ENCODE assay signal across 7 mouse cellular contexts in genomic region chr7:30588676-30589434, GRCm38 (mm10). TPM values are rescaled to one million over a fixed set of nuclear protein-coding genes. Genes with fewer than 3 reads are reported as not detected.
DNase-seq lines count a peak whose midpoint lies in the region; ATAC-seq lines count a peak whose summit lies in the region.

TSS of gene Kmt2b (minus strand) at chr7:30588726.

- peak within 1 kb of the TSS; percentile 99 for H3K4me3 ChIP-seq in embryonic facial prominence, embryonic 12.5 days
- H3K4me3 ChIP-seq in limb, embryonic 11.5 days (ENCODE audit: low read depth, low read length) = peak within 1 kb of the TSS; percentile 84
- peak within 1 kb of the TSS; percentile 95 for H3K4me3 ChIP-seq in midbrain, embryonic 14.5 days (replicated peaks; ENCODE audit: low read depth, low read length)

- H3K36me3 ChIP-seq in embryonic facial prominence, embryonic 12.5 days = peaks cover 28% of the 10 kb centered on the region
- H3K36me3 ChIP-seq in limb, embryonic 11.5 days (ENCODE audit: control insufficient read depth, insufficient read depth, low read length) = peaks cover 17% of the 10 kb centered on the region
- H3K36me3 ChIP-seq in midbrain, embryonic 14.5 days (ENCODE audit: control insufficient read depth, insufficient read depth, low read length) = peaks cover 29% of the 10 kb centered on the region

- H3K9ac ChIP-seq in embryonic facial prominence, embryonic 12.5 days = peak within 1 kb of the TSS; percentile 99
- H3K9ac ChIP-seq in limb, embryonic 11.5 days (ENCODE audit: low read length) = peak within 1 kb of the TSS; percentile 92
- H3K9ac ChIP-seq in midbrain, embryonic 14.5 days (replicated peaks; ENCODE audit: low read length) = peak within 1 kb of the TSS; percentile 97

- peak; percentile 96 for DNase-seq in adrenal gland, postnatal 25 days
- DNase-seq in heart, adult 11 months = peak; percentile 100
- DNase-seq in kidney, adult 18-20 months = peak; percentile 95
- peak; percentile 97 for DNase-seq in limb, embryonic 11.5 days (ENCODE audit: low spot score)
- DNase-seq in midbrain, embryonic 14.5 days = peak; percentile 97
- DNase-seq in spleen, adult 18-20 months = peak; percentile 89 to 95

- H3K27me3 ChIP-seq in embryonic facial prominence, embryonic 12.5 days = no peaks in the 10 kb centered on the region
- no peaks in the 10 kb centered on the region for H3K27me3 ChIP-seq in limb, embryonic 11.5 days (ENCODE audit: control insufficient read depth, insufficient read depth, low read length)
- no peaks in the 10 kb centered on the region for H3K27me3 ChIP-seq in midbrain, embryonic 14.5 days (ENCODE audit: control insufficient read depth, insufficient read depth, low read length)

- ATAC-seq in embryonic facial prominence, embryonic 12.5 days (ENCODE audit: insufficient number of reproducible peaks, insufficient read depth, low FRiP score, low TSS enrichment) = peak; percentile 97
- ATAC-seq in limb, embryonic 11.5 days (ENCODE audit: insufficient number of reproducible peaks, low FRiP score, low TSS enrichment, low read depth) = peak; percentile 95
- ATAC-seq in midbrain, embryonic 14.5 days (ENCODE audit: low FRiP score, low TSS enrichment) = peak; percentile 95

- no peaks in the 10 kb centered on the region for H3K9me3 ChIP-seq in embryonic facial prominence, embryonic 12.5 days
- H3K9me3 ChIP-seq in limb, embryonic 11.5 days (ENCODE audit: control insufficient read depth, low read length) = no peaks in the 10 kb centered on the region
- no peaks in the 10 kb centered on the region for H3K9me3 ChIP-seq in midbrain, embryonic 14.5 days (ENCODE audit: control insufficient read depth, low read length)

- H3K27ac ChIP-seq in embryonic facial prominence, embryonic 12.5 days = peak within 1 kb of the TSS; percentile 93
- peak within 1 kb of the TSS; percentile 91 for H3K27ac ChIP-seq in limb, embryonic 11.5 days (replicated peaks; ENCODE audit: low read depth, low read length)
- H3K27ac ChIP-seq in midbrain, embryonic 14.5 days (replicated peaks; ENCODE audit: low read depth, low read length) = peak within 1 kb of the TSS; percentile 94

- H3K4me2 ChIP-seq in embryonic facial prominence, embryonic 12.5 days (replicated peaks) = peak within 1 kb of the TSS; percentile 83
- H3K4me2 ChIP-seq in limb, embryonic 11.5 days (ENCODE audit: low read depth, severe bottlenecking) = peak within 1 kb of the TSS; percentile 84
- peak within 1 kb of the TSS; percentile 72 for H3K4me2 ChIP-seq in midbrain, embryonic 14.5 days (ENCODE audit: low read length)

- H3K4me1 ChIP-seq in embryonic facial prominence, embryonic 12.5 days = peaks cover 19% of the 10 kb centered on the region
- H3K4me1 ChIP-seq in limb, embryonic 11.5 days (ENCODE audit: control insufficient read depth, insufficient read depth, low read length) = peaks cover 11% of the 10 kb centered on the region
- peaks cover 10% of the 10 kb centered on the region for H3K4me1 ChIP-seq in midbrain, embryonic 14.5 days (ENCODE audit: control insufficient read depth, insufficient read depth, low read length)

- under 1% methylated on average over 50 of the region's 68 CpGs for WGBS in embryonic facial prominence, embryonic 12.5 days
- under 1% methylated on average over 48 of the region's 68 CpGs for WGBS in limb, embryonic 11.5 days
- WGBS in midbrain, embryonic 14.5 days = under 1% methylated on average over 56 of the region's 68 CpGs

RNA-seq across cellular contexts. Expression of gene Kmt2b, which starts in this region (rescaled TPM):
- 60.7 and 73.7 TPM in 2 replicates for total RNA-seq in adrenal gland, postnatal 25 days (2021)
- polyA plus RNA-seq in embryonic facial prominence, embryonic 12.5 days (2016; fragmentation: Nextera tagmentation; extraction: Ambion mirVana) = 11.6 and 12.6 TPM in 2 replicates
- polyA plus RNA-seq in limb, embryonic 11.5 days (2014; fragmentation: Nextera tagmentation; extraction: Ambion mirVana) = 11.9 and 14.1 TPM in 2 replicates
- polyA plus RNA-seq in midbrain, embryonic 14.5 days (2014; fragmentation: Nextera tagmentation; extraction: Ambion mirVana) = 13.1 and 15.4 TPM in 2 replicates

Comparison
In these comparisons a context has a peak if more than half of its experiments do, and no peak if none do; other contexts are left out.
1. Peak in every context shown above with its lines: DNase-seq, ATAC-seq, H3K4me3 ChIP-seq and H3K27ac ChIP-seq.